ENCODE assay signal across 7 mouse cellular contexts in genomic region chr9:98287135-98287534, GRCm38 (mm10). TPM values are rescaled to one million over a fixed set of nuclear protein-coding genes. Genes with fewer than 3 reads are reported as not detected.
DNase-seq lines count a peak whose midpoint lies in the region; ATAC-seq lines count a peak whose summit lies in the region.
"Not testable (repeated sequence)": the region's sequence is repeated elsewhere in the genome, so short reads cannot be mapped to it uniquely, and the experiment has no call there.

Gene Nmnat3 (plus strand): TSS chr9:98287435.

- not testable (repeated sequence) for H3K9me3 ChIP-seq in heart, embryonic 15.5 days (replicated peaks); intestine, embryonic 15.5 days; liver, embryonic 12.5 days (replicated peaks)

- H3K4me2 ChIP-seq in heart, embryonic 15.5 days; intestine, embryonic 15.5 days (replicated peaks); liver, embryonic 12.5 days: not testable (repeated sequence)

- not testable (repeated sequence) for H3K4me1 ChIP-seq in heart, embryonic 15.5 days (replicated peaks); intestine, embryonic 15.5 days (replicated peaks); liver, embryonic 12.5 days

- H3K27ac ChIP-seq in heart, embryonic 15.5 days; intestine, embryonic 15.5 days; liver, embryonic 12.5 days: not testable (repeated sequence)

- 67% methylated on average over 6 of the region's 6 CpGs for WGBS in heart, embryonic 15.5 days
- 78% methylated on average over 6 of the region's 6 CpGs for WGBS in intestine, embryonic 15.5 days
- WGBS in liver, embryonic 12.5 days (ENCODE audit: insufficient replicate concordance), result 57% methylated on average over 6 of the region's 6 CpGs

- not testable (repeated sequence) for H3K9ac ChIP-seq in heart, embryonic 15.5 days; intestine, embryonic 15.5 days; liver, embryonic 12.5 days

- not testable (repeated sequence) for H3K4me3 ChIP-seq in heart, embryonic 15.5 days; intestine, embryonic 15.5 days (replicated peaks); liver, embryonic 12.5 days

- not testable (repeated sequence) for H3K27me3 ChIP-seq in heart, embryonic 15.5 days; intestine, embryonic 15.5 days (replicated peaks)
- H3K27me3 ChIP-seq in liver, embryonic 12.5 days (replicated peaks), result peaks cover 20% of the 10 kb centered on the region

- DNase-seq in adrenal gland, postnatal 10 days; gastrocnemius, postnatal 25 days: not testable (repeated sequence)

- H3K36me3 ChIP-seq in heart, embryonic 15.5 days; intestine, embryonic 15.5 days; liver, embryonic 12.5 days: not testable (repeated sequence)

- not testable (repeated sequence) for ATAC-seq in common myeloid progenitor, adult 5-6 weeks (replicated peaks; ENCODE audit: low read depth, poor library complexity, severe bottlenecking); heart, embryonic 15.5 days (replicated peaks; ENCODE audit: insufficient number of reproducible peaks, insufficient read depth, low FRiP score, low read depth); intestine, embryonic 15.5 days; liver, embryonic 12.5 days; megakaryocyte-erythroid progenitor cell, adult 5-6 weeks (replicated peaks; ENCODE audit: low FRiP score, low TSS enrichment, poor library complexity, severe bottlenecking)

RNA-seq across cellular contexts. Expression of gene Nmnat3, which starts in this region (rescaled TPM):
- 10 to 100 TPM; 12.5 to 14.5 TPM for total RNA-seq in adrenal gland, postnatal 10 days (2021)
- 21.1 and 29.9 TPM in 2 replicates for total RNA-seq in common myeloid progenitor, adult 5-6 weeks (2017)
- total RNA-seq in gastrocnemius, postnatal 25 days (2021), result 10 to 100 TPM; 12.1 to 12.9 TPM
- 10.2 and 12.5 TPM in 2 replicates for polyA plus RNA-seq in heart, embryonic 15.5 days (2015; fragmentation: Nextera tagmentation; extraction: Ambion mirVana)
- 15.1 and 17.4 TPM in 2 replicates for polyA plus RNA-seq in intestine, embryonic 15.5 days (2015; fragmentation: Nextera tagmentation; extraction: Ambion mirVana)
- polyA plus RNA-seq in liver, embryonic 12.5 days (2016; fragmentation: Nextera tagmentation; extraction: Ambion mirVana), result 35.2 and 35.3 TPM in 2 replicates
- 36.1 and 45.5 TPM in 2 replicates for total RNA-seq in megakaryocyte-erythroid progenitor cell, adult 5-6 weeks (2014; fragmentation: Nextera tagmentation)
- 34.0 and 35.5 TPM in 2 replicates for total RNA-seq in megakaryocyte-erythroid progenitor cell, adult 5-6 weeks (2017)
